Mouse (Mus musculus): ENCODE data around the gene Olfr1299. TPM values are rescaled to one million over a fixed set of nuclear protein-coding genes. Genes with fewer than 3 reads are reported as not detected.

Gene Olfr1299
- polyA plus RNA-seq (2012; rRNA removed): not detected in 2 replicates
- polyA plus RNA-seq (2014; fragmentation: Nextera tagmentation; extraction: Ambion mirVana): not detected in 2 replicates

DNA sequence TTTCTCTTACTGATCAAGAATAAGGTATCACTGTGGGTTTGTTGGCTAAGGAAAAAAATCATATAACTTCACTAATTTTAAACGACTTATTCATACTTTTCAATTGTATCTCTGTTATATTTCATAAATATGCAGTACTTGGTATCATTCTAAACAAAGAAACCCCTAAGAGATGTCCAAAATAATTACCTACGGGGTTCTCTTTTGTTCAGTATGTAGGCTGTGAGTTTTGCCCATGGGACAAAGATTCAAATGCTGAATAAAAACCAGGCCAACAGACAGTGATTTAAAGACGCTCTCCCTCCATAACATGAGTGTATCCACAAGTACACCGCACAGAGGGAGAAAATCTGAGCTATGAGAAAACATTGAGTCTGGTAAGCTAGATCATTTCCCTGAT lies at the start of gene Olfr1299:
Gene Olfr1299, plus strand, starts transcription at position 301 of the 400 bp plus-strand sequence.
- ATAC-seq (ENCODE audit: insufficient read depth): no peak

DNA sequence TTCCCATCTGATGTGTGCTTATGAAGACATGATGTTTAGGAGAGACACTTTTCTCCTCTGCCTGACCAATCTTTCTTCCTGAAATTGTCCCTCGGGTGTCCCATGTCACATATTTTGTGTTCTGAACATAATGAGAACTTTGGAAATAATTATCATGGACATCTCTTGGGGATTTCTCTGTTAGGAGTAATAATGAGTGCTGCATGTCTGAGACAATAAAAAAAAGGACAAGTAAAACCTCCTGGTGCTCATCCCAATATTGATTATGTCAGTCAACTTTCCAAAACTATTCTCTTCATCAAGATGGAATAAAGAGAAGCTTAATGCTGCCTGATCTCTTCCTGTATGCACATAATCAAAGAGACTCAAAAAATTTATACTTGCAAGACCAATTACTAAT lies 34.8 kb upstream of the Olfr1299 start, which contains the start of gene Olfr1297:
Gene Olfr1297, minus strand, starts transcription at position 101 of the 400 bp plus-strand sequence.
- H3K27ac ChIP-seq: no peak within 1 kb of the TSS
- ATAC-seq (ENCODE audit: insufficient read depth) (no peak), DNase-seq (ENCODE audit: low read depth in 3 of 3, low spot score in 3 of 3) (no peak)
- H3K9ac ChIP-seq (replicated peaks): no peak within 1 kb of the TSS
- no peaks in the 10 kb centered on the region for H3K36me3 ChIP-seq (replicated peaks; ENCODE audit: control insufficient read depth, insufficient read depth, low read depth)
- no peak within 1 kb of the TSS for H3K4me2 ChIP-seq (ENCODE audit: low read depth)
- TF ChIP-seq CTCF (IDR thresholded peaks at IDR 0.05; ENCODE audit: low read depth) (no peak), EP300 (IDR thresholded peaks at IDR 0.05; ENCODE audit: low read depth) (no peak)
- no peaks in the 10 kb centered on the region for H3K4me1 ChIP-seq (replicated peaks; ENCODE audit: control insufficient read depth in 2 of 2, insufficient read depth in 2 of 2, low read length in 1 of 2)
- H3K4me3 ChIP-seq (ENCODE audit: insufficient read depth in 1 of 2, low read depth in 2 of 2, low read length in 2 of 2): no peak within 1 kb of the TSS
- no peaks in the 10 kb centered on the region for H3K9me3 ChIP-seq (ENCODE audit: control insufficient read depth, low read length)
- H3K27me3 ChIP-seq (ENCODE audit: control insufficient read depth, insufficient read depth, low read length): no peaks in the 10 kb centered on the region
- 49% methylated on average over 1 of the region's 1 CpGs for WGBS (ENCODE audit: insufficient replicate concordance)

More for the DNA sequence above, at the start of gene Olfr1299:
- Histone ChIP-seq H3K4me3 (ENCODE audit: insufficient read depth in 1 of 2, low read depth in 2 of 2, low read length in 2 of 2) (no peak within 1 kb of the TSS), H3K4me2 (ENCODE audit: low read depth) (no peak within 1 kb of the TSS), H3K27me3 (ENCODE audit: control insufficient read depth, insufficient read depth, low read length) (no peaks in the 10 kb centered on the region), H3K9ac (replicated peaks) (no peak within 1 kb of the TSS), H3K27ac (no peak within 1 kb of the TSS), H3K36me3 (replicated peaks; ENCODE audit: control insufficient read depth, insufficient read depth, low read depth) (no peaks in the 10 kb centered on the region), H3K4me1 (replicated peaks; ENCODE audit: control insufficient read depth in 2 of 2, insufficient read depth in 2 of 2, low read length in 1 of 2) (no peaks in the 10 kb centered on the region), H3K9me3 (ENCODE audit: control insufficient read depth, low read length) (no peaks in the 10 kb centered on the region)
- WGBS (ENCODE audit: insufficient replicate concordance): 46% methylated on average over 4 of the region's 4 CpGs
- TF ChIP-seq EP300 (IDR thresholded peaks at IDR 0.05; ENCODE audit: low read depth): no peak
- TF ChIP-seq CTCF (IDR thresholded peaks at IDR 0.05; ENCODE audit: low read depth): no peak
- no peak for DNase-seq (ENCODE audit: low read depth in 3 of 3, low spot score in 3 of 3)

GRCm38 (mm10) chr2:111649101-111649500 lies 12.1 kb upstream of the Olfr1299 start, which contains the start of gene Olfr1298:
Gene Olfr1298 (minus strand): TSS chr2:111649201.
- Histone ChIP-seq H3K27ac (no peak within 1 kb of the TSS), H3K4me1 (replicated peaks; ENCODE audit: control insufficient read depth in 2 of 2, insufficient read depth in 2 of 2, low read length in 1 of 2) (no peaks in the 10 kb centered on the region), H3K9me3 (ENCODE audit: control insufficient read depth, low read length) (no peaks in the 10 kb centered on the region), H3K4me2 (ENCODE audit: low read depth) (no peak within 1 kb of the TSS), H3K4me3 (ENCODE audit: insufficient read depth in 1 of 2, low read depth in 2 of 2, low read length in 2 of 2) (no peak within 1 kb of the TSS), H3K36me3 (replicated peaks; ENCODE audit: control insufficient read depth, insufficient read depth, low read depth) (no peaks in the 10 kb centered on the region), H3K27me3 (ENCODE audit: control insufficient read depth, insufficient read depth, low read length) (no peaks in the 10 kb centered on the region), H3K9ac (replicated peaks) (no peak within 1 kb of the TSS)
- ATAC-seq (ENCODE audit: insufficient read depth) (no peak), DNase-seq (ENCODE audit: low read depth in 3 of 3, low spot score in 3 of 3) (no peak)
- TF ChIP-seq CTCF (IDR thresholded peaks at IDR 0.05; ENCODE audit: low read depth): no peak
- TF ChIP-seq EP300 (IDR thresholded peaks at IDR 0.05; ENCODE audit: low read depth): no peak
- WGBS (ENCODE audit: insufficient replicate concordance): 43% methylated on average over 1 of the region's 1 CpGs

Other genes with a start within 250 kb of the Olfr1299 start
- not detected in 2 replicates for gene Olfr1286, start 238.3 kb upstream of the Olfr1299 start, polyA plus RNA-seq (2012; rRNA removed)
- gene Olfr1286, start 238.3 kb upstream of the Olfr1299 start, polyA plus RNA-seq (2014; fragmentation: Nextera tagmentation; extraction: Ambion mirVana): not detected in 2 replicates
- not detected in 2 replicates for gene Olfr1287, start 212.3 kb upstream of the Olfr1299 start, polyA plus RNA-seq (2012; rRNA removed)
- gene Olfr1287, start 212.3 kb upstream of the Olfr1299 start, polyA plus RNA-seq (2014; fragmentation: Nextera tagmentation; extraction: Ambion mirVana): not detected in 2 replicates
- gene Olfr1288, start 187.3 kb upstream of the Olfr1299 start, polyA plus RNA-seq (2012; rRNA removed): not detected in 2 replicates
- gene Olfr1288, start 187.3 kb upstream of the Olfr1299 start, polyA plus RNA-seq (2014; fragmentation: Nextera tagmentation; extraction: Ambion mirVana): not detected in 2 replicates
- not detected in 2 replicates for gene Olfr1289, start 180.6 kb upstream of the Olfr1299 start, polyA plus RNA-seq (2012; rRNA removed)
- gene Olfr1289, start 180.6 kb upstream of the Olfr1299 start, polyA plus RNA-seq (2014; fragmentation: Nextera tagmentation; extraction: Ambion mirVana): not detected in 2 replicates
- gene Olfr1290, start 167.6 kb upstream of the Olfr1299 start, polyA plus RNA-seq (2012; rRNA removed): not detected in 2 replicates
- not detected in 2 replicates for gene Olfr1290, start 167.6 kb upstream of the Olfr1299 start, polyA plus RNA-seq (2014; fragmentation: Nextera tagmentation; extraction: Ambion mirVana)
- gene Olfr1291-ps1, start 164.2 kb upstream of the Olfr1299 start, polyA plus RNA-seq (2012; rRNA removed): not detected in 2 replicates
- not detected in 2 replicates for gene Olfr1291-ps1, start 164.2 kb upstream of the Olfr1299 start, polyA plus RNA-seq (2014; fragmentation: Nextera tagmentation; extraction: Ambion mirVana)
- not detected in 2 replicates for gene Olfr1293-ps, start 136.2 kb upstream of the Olfr1299 start, polyA plus RNA-seq (2012; rRNA removed)
- not detected in 2 replicates for gene Olfr1293-ps, start 136.2 kb upstream of the Olfr1299 start, polyA plus RNA-seq (2014; fragmentation: Nextera tagmentation; extraction: Ambion mirVana)
- not detected in 2 replicates for gene Olfr1294, start 121.1 kb upstream of the Olfr1299 start, polyA plus RNA-seq (2012; rRNA removed)
- not detected in 2 replicates for gene Olfr1294, start 121.1 kb upstream of the Olfr1299 start, polyA plus RNA-seq (2014; fragmentation: Nextera tagmentation; extraction: Ambion mirVana)
- gene Olfr1295, start 91.7 kb upstream of the Olfr1299 start, polyA plus RNA-seq (2012; rRNA removed): not detected in 2 replicates
- not detected in 2 replicates for gene Olfr1295, start 91.7 kb upstream of the Olfr1299 start, polyA plus RNA-seq (2014; fragmentation: Nextera tagmentation; extraction: Ambion mirVana)
- not detected in 2 replicates for gene Olfr1297, start 34.9 kb upstream of the Olfr1299 start, polyA plus RNA-seq (2012; rRNA removed)
- gene Olfr1297, start 34.9 kb upstream of the Olfr1299 start, polyA plus RNA-seq (2014; fragmentation: Nextera tagmentation; extraction: Ambion mirVana): not detected in 2 replicates
- gene Olfr1298, start 12.2 kb upstream of the Olfr1299 start, polyA plus RNA-seq (2012; rRNA removed): not detected in 2 replicates
- gene Olfr1298, start 12.2 kb upstream of the Olfr1299 start, polyA plus RNA-seq (2014; fragmentation: Nextera tagmentation; extraction: Ambion mirVana): not detected in 2 replicates
- not detected in 2 replicates for gene Olfr1301, start 89.6 kb downstream of the Olfr1299 start, polyA plus RNA-seq (2012; rRNA removed)
- not detected in 2 replicates for gene Olfr1301, start 89.6 kb downstream of the Olfr1299 start, polyA plus RNA-seq (2014; fragmentation: Nextera tagmentation; extraction: Ambion mirVana)
- not detected in 2 replicates for gene Olfr1302, start 116.0 kb downstream of the Olfr1299 start, polyA plus RNA-seq (2012; rRNA removed)
- gene Olfr1302, start 116.0 kb downstream of the Olfr1299 start, polyA plus RNA-seq (2014; fragmentation: Nextera tagmentation; extraction: Ambion mirVana): not detected in 2 replicates
- gene Olfr1303, start 158.9 kb downstream of the Olfr1299 start, polyA plus RNA-seq (2012; rRNA removed): not detected in 2 replicates
- gene Olfr1303, start 158.9 kb downstream of the Olfr1299 start, polyA plus RNA-seq (2014; fragmentation: Nextera tagmentation; extraction: Ambion mirVana): not detected in 2 replicates
- not detected in 2 replicates for gene Olfr1305, start 215.7 kb downstream of the Olfr1299 start, polyA plus RNA-seq (2012; rRNA removed)
- gene Olfr1305, start 215.7 kb downstream of the Olfr1299 start, polyA plus RNA-seq (2014; fragmentation: Nextera tagmentation; extraction: Ambion mirVana): not detected in 2 replicates